Mouse (Mus musculus): Measurements from ENCODE around the gene Treh. TPM values are rescaled to one million over a fixed set of nuclear protein-coding genes. Genes with fewer than 3 reads are reported as not detected.

The Treh gene
- polyA plus RNA-seq, 1 experiment = 24.4 TPM

GRCm38 (mm10) chr9:44732130-44732549 lies 59.1 kb downstream of the Treh start:
- 27% methylated on average over 5 of the region's 5 CpGs for WGBS
- DNase-seq (ENCODE audit: low read depth, low spot score) = no peak

GRCm38 (mm10) chr9:44732921-44733530 lies 60.0 kb downstream of the Treh start:
- DNase-seq (ENCODE audit: low read depth, low spot score) = no peak

GRCm38 (mm10) chr9:44733671-44734523 lies 60.9 kb downstream of the Treh start:
- 4% methylated on average over 79 of the region's 79 CpGs for WGBS
- DNase-seq (ENCODE audit: low read depth, low spot score) = no peak

More at GRCm38 (mm10) chr9:44732921-44733530, 60.0 kb downstream of the Treh start:
- WGBS = 76% methylated on average over 12 of the region's 12 CpGs

- 2% methylated on average over 47 of the region's 47 CpGs for WGBS
- no peak for DNase-seq (ENCODE audit: low read depth, low spot score)
Observed at GRCm38 (mm10) chr9:44734524-44735494, 61.8 kb downstream of the Treh start, which contains the start of gene Phldb1. Gene Phldb1, minus strand, starts transcription at chr9:44735198.

GRCm38 (mm10) chr9:44735886-44736285 lies 62.9 kb downstream of the Treh start:
- no peak for DNase-seq (ENCODE audit: low read depth, low spot score)
- WGBS = 81% methylated on average over 6 of the region's 6 CpGs

Other genes with a start within 250 kb of the Treh start
- not detected in 2 replicates for gene Foxr1, start 232.1 kb upstream of the Treh start, polyA plus RNA-seq (2012; rRNA removed)
- gene Upk2, start 218.3 kb upstream of the Treh start, polyA plus RNA-seq (2012; rRNA removed) = not detected in 2 replicates
- gene Bcl9l, start 190.4 kb upstream of the Treh start, polyA plus RNA-seq (2012; rRNA removed) = 10.0 and 13.4 TPM in 2 replicates
- 8.9 and 10.7 TPM in 2 replicates for gene Cxcr5, start 111.4 kb upstream of the Treh start, polyA plus RNA-seq (2012; rRNA removed)
- 10.8 and 17.3 TPM in 2 replicates for gene Ddx6, start 68.3 kb upstream of the Treh start, polyA plus RNA-seq (2012; rRNA removed)
- 33.9 and 37.0 TPM in 2 replicates for gene Phldb1, start 62.0 kb downstream of the Treh start, polyA plus RNA-seq (2012; rRNA removed)
- gene Arcn1, start 94.6 kb downstream of the Treh start, polyA plus RNA-seq (2012; rRNA removed) = 57.8 and 73.6 TPM in 2 replicates
- gene Ift46, start 94.7 kb downstream of the Treh start, polyA plus RNA-seq (2012; rRNA removed) = 34.8 and 43.1 TPM in 2 replicates
- gene Tmem25, start 126.1 kb downstream of the Treh start, polyA plus RNA-seq (2012; rRNA removed) = 8.2 TPM in 2 replicates
- gene Ttc36, start 129.8 kb downstream of the Treh start, polyA plus RNA-seq (2012; rRNA removed) = 6.9 and 11.8 TPM in 2 replicates
- gene Kmt2a, start 208.1 kb downstream of the Treh start, polyA plus RNA-seq (2012; rRNA removed) = 4.9 and 13.6 TPM in 2 replicates
- 453 and 486 TPM in 2 replicates for gene Atp5l, start 247.5 kb downstream of the Treh start, polyA plus RNA-seq (2012; rRNA removed)